Mouse (Mus musculus) testis, adult 10 weeks (tissue): ENCODE measurements around the gene Syt3. TPM values are rescaled to one million over a fixed set of nuclear protein-coding genes. Genes with fewer than 3 reads are reported as not detected.

Experiments used
- polyA plus RNA-seq: library from polyadenylated mRNA; stranded (reverse); fragments of 350-450 nt; fragmentation: Illumina TruSeq; extraction: RNeasy Lipid Tissue Mini Kit (QIAGEN cat#74804); gene quantifications from one replicate; pipeline ENCODE4 v1.2.3, GENCODE M21; 2014; ENCODE audit warnings: low read depth, low replicate concordance

Gene Syt3
- 0.07 TPM for polyA plus RNA-seq

GRCm38 (mm10) chr7:44383980-44384715 lies at the start of gene Syt3:
Gene Syt3 (plus strand): TSS chr7:44384102.

GRCm38 (mm10) chr7:44385720-44386119 lies 1.8 kb downstream of the Syt3 start, which contains the start of gene 1700008O03Rik:
Gene 1700008O03Rik (minus strand): TSS chr7:44385820.

GRCm38 (mm10) chr7:44428968-44429521 lies 45.1 kb downstream of the Syt3 start, which contains the start of gene Lrrc4b:
Gene Lrrc4b (plus strand): TSS chr7:44429018.

Other genes with a start within 250 kb of the Syt3 start
- 0.99 TPM for gene Klk1b16, start 247.3 kb upstream of the Syt3 start, polyA plus RNA-seq
- gene Klk1b24, start 195.9 kb upstream of the Syt3 start, polyA plus RNA-seq: 10.9 TPM
- 2.6 TPM for gene Klk1b3, start 185.9 kb upstream of the Syt3 start, polyA plus RNA-seq
- gene Klk1b4, start 176.7 kb upstream of the Syt3 start, polyA plus RNA-seq: not detected
- 0.64 TPM for gene Klk1b5, start 168.2 kb upstream of the Syt3 start, polyA plus RNA-seq
- gene Klk1, start 158.7 kb upstream of the Syt3 start, polyA plus RNA-seq: 1.4 TPM
- gene Gm36864, start 147.9 kb upstream of the Syt3 start, polyA plus RNA-seq: 76.3 TPM
- gene 1700028J19Rik, start 137.4 kb upstream of the Syt3 start, polyA plus RNA-seq: 52.1 TPM
- gene 2410002F23Rik, start 137.4 kb upstream of the Syt3 start, polyA plus RNA-seq: 32.7 TPM
- not detected for gene Acp4, start 126.7 kb upstream of the Syt3 start, polyA plus RNA-seq
- 13.7 TPM for gene Gm15517, start 122.7 kb upstream of the Syt3 start, polyA plus RNA-seq
- 0.48 TPM for gene Clec11a, start 77.2 kb upstream of the Syt3 start, polyA plus RNA-seq
- gene Shank1, start 73.8 kb upstream of the Syt3 start, polyA plus RNA-seq: 0.31 TPM
- gene 1700008O03Rik, start 1.7 kb downstream of the Syt3 start, polyA plus RNA-seq: 1.1 TPM
- not detected for gene Lrrc4b, start 44.9 kb downstream of the Syt3 start, polyA plus RNA-seq
- not detected for gene Aspdh, start 81.3 kb downstream of the Syt3 start, polyA plus RNA-seq
- gene Josd2, start 83.9 kb downstream of the Syt3 start, polyA plus RNA-seq: 1.9 TPM
- 1.8 TPM for gene Emc10, start 112.4 kb downstream of the Syt3 start, polyA plus RNA-seq
- 119 TPM for gene Fam71e1, start 112.5 kb downstream of the Syt3 start, polyA plus RNA-seq
- gene Mybpc2, start 140.6 kb downstream of the Syt3 start, polyA plus RNA-seq: not detected
- not detected for gene Spib, start 148.0 kb downstream of the Syt3 start, polyA plus RNA-seq
- gene Pold1, start 164.7 kb downstream of the Syt3 start, polyA plus RNA-seq: not detected
- gene Nr1h2, start 169.8 kb downstream of the Syt3 start, polyA plus RNA-seq: 2.3 TPM
- gene Napsa, start 188.3 kb downstream of the Syt3 start, polyA plus RNA-seq: not detected
- gene Kcnc3, start 206.6 kb downstream of the Syt3 start, polyA plus RNA-seq: 0.08 TPM